Mouse (Mus musculus): ENCODE data around the gene Samd3. TPM values are rescaled to one million over a fixed set of nuclear protein-coding genes. Genes with fewer than 3 reads are reported as not detected.

Samd3 gene
- polyA plus RNA-seq, 1 experiment = 4.1 TPM

- no peak for DNase-seq (ENCODE audit: low read depth)
- TF ChIP-seq CTCF (IDR thresholded peaks at IDR 0.05; ENCODE audit: borderline replicate concordance, extremely low read depth, insufficient read depth, insufficient read length) = no peak
- no peak for TF ChIP-seq POLR2A (IDR thresholded peaks at IDR 0.05; ENCODE audit: borderline replicate concordance, extremely low read depth, insufficient read depth, insufficient read length, poor library complexity, severe bottlenecking)
Observed at GRCm38 (mm10) chr10:26243203-26243602, 13.7 kb downstream of the Samd3 start.

DNA sequence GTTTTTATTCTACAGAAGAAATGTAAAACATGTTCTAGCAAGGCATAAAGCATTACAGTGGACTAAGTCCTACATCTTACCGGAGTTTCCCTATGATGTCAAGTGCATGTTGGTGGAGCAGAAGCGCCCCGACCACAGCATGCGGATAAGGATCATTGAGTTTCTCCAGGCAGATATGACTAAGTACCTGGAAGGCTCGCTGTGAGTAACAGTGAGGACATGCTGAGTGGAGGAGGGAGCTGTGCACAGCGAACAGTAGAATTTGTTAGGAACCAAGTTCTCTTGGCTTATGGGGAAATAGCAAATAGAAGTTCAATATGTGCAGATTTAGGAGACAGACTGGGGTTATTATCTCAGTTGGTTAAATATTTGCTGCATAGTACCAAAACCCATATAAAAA, 15.0 kb downstream of the Samd3 start:
- TF ChIP-seq CTCF (IDR thresholded peaks at IDR 0.05; ENCODE audit: borderline replicate concordance, extremely low read depth, insufficient read depth, insufficient read length) = no peak
- TF ChIP-seq POLR2A (IDR thresholded peaks at IDR 0.05; ENCODE audit: borderline replicate concordance, extremely low read depth, insufficient read depth, insufficient read length, poor library complexity, severe bottlenecking) = no peak
- no peak for DNase-seq (ENCODE audit: low read depth)

GRCm38 (mm10) chr10:26249426-26250165, 20.1 kb downstream of the Samd3 start:
- DNase-seq (ENCODE audit: low read depth) = no peak
- TF ChIP-seq CTCF (IDR thresholded peaks at IDR 0.05; ENCODE audit: borderline replicate concordance, extremely low read depth, insufficient read depth, insufficient read length) = no peak
- no peak for TF ChIP-seq POLR2A (IDR thresholded peaks at IDR 0.05; ENCODE audit: borderline replicate concordance, extremely low read depth, insufficient read depth, insufficient read length, poor library complexity, severe bottlenecking)

DNA sequence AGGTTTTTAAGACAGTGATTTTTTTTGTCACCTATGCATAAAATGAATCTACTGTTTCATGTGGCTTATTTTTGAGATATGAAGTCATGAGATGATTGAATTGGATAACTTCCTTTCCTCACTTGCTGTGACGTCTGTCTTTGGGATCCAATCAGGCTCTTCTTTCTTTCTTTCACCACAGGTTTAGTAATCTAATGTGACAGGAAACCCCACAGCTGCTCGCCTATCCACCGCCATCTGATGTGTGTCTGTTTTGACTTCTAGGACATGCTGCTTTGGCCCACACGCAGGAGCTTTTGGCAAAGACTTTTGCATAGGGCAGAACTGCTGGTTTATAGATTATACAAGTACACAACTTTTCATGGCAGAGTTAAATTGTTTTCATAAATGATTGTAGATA, 30.4 kb downstream of the Samd3 start:
- TF ChIP-seq CTCF (IDR thresholded peaks at IDR 0.05; ENCODE audit: borderline replicate concordance, extremely low read depth, insufficient read depth, insufficient read length) (no peak), POLR2A (IDR thresholded peaks at IDR 0.05; ENCODE audit: borderline replicate concordance, extremely low read depth, insufficient read depth, insufficient read length, poor library complexity, severe bottlenecking) (no peak)
- DNase-seq (ENCODE audit: low read depth) = peak; percentile 31

DNA sequence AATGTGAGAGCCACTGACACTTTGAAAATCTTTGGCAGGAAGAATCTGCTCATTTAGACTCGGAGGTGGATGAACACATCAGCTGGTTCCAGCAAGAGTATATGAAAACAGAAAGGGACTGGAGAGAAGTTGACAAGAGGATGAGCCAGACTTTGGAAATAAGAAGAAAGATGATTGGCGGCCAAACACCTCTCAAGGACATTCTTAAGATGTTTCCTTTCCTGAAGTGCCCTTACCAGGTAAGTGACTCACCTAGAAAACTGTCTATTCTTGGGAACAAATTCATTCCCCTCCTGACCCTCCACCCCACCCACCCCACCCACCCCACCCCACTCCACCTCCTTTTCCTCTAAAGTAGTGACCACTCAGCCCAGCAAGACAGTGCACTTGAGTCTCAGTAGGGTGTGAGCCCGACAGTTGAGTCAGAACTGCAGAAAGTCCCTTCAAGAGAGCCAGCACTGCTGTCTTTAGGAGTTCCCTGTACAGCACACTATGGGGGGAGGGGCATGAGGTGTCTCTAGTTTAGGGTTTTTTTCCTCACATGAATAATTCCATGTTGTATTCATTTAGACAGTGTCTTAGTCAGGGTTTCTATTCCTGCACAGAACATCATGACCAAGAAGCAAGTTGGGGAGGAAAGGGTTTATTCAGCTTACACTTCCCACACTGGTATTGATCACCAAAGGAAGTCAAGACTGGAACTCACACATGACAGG, 34.4 kb downstream of the Samd3 start:
- no peak for DNase-seq (ENCODE audit: low read depth)
- TF ChIP-seq CTCF (IDR thresholded peaks at IDR 0.05; ENCODE audit: borderline replicate concordance, extremely low read depth, insufficient read depth, insufficient read length) (no peak), POLR2A (IDR thresholded peaks at IDR 0.05; ENCODE audit: borderline replicate concordance, extremely low read depth, insufficient read depth, insufficient read length, poor library complexity, severe bottlenecking) (no peak)

DNA sequence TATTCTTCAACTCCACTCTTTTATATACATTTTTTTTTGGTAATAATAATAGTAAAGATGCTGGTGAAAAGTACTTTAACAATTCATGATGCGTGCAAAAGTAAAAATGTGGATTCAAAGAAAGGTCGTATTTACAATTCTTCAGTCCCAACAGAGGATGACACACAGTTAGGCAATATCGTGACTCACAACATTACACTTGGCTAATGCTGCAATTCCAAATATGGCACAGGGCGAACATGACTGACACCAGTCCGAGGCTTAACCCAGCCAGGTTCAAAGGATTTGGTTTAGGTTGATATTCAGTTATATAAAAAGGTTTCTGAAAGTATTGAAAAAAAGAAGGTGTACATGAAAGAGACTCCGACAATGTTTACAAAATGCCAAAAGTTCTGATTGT, 45.9 kb downstream of the Samd3 start:
- TF ChIP-seq CTCF (IDR thresholded peaks at IDR 0.05; ENCODE audit: borderline replicate concordance, extremely low read depth, insufficient read depth, insufficient read length) (no peak), POLR2A (IDR thresholded peaks at IDR 0.05; ENCODE audit: borderline replicate concordance, extremely low read depth, insufficient read depth, insufficient read length, poor library complexity, severe bottlenecking) (no peak)
- no peak for DNase-seq (ENCODE audit: low read depth)

- TF ChIP-seq POLR2A (IDR thresholded peaks at IDR 0.05; ENCODE audit: borderline replicate concordance, extremely low read depth, insufficient read depth, insufficient read length, poor library complexity, severe bottlenecking) (no peak), CTCF (IDR thresholded peaks at IDR 0.05; ENCODE audit: borderline replicate concordance, extremely low read depth, insufficient read depth, insufficient read length) (no peak)
- DNase-seq (ENCODE audit: low read depth) = no peak
Observed at GRCm38 (mm10) chr10:26280009-26280408, 50.5 kb downstream of the Samd3 start.

DNA sequence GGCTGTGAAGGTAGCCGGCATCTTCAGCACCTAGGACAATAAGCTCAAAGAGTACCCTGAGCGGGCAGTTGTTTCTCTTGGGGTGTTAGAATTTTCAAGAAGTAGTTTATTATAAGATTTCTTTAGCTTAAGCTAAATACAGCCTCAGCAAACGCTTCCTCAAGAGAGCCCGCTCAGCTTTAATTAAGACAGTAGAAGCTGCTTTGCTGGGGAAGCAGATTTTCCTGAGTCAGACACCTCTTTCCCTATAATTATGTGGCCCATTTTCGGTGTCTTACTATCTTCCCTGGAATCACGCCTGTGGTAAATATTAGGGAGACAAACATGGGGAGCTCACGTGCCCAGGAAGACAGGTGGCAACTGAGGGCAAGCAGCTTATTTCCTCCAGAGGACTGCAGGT, 57.6 kb downstream of the Samd3 start:
- no peak for DNase-seq (ENCODE audit: low read depth)
- TF ChIP-seq CTCF (IDR thresholded peaks at IDR 0.05; ENCODE audit: borderline replicate concordance, extremely low read depth, insufficient read depth, insufficient read length) (no peak), POLR2A (IDR thresholded peaks at IDR 0.05; ENCODE audit: borderline replicate concordance, extremely low read depth, insufficient read depth, insufficient read length, poor library complexity, severe bottlenecking) (no peak)

DNA sequence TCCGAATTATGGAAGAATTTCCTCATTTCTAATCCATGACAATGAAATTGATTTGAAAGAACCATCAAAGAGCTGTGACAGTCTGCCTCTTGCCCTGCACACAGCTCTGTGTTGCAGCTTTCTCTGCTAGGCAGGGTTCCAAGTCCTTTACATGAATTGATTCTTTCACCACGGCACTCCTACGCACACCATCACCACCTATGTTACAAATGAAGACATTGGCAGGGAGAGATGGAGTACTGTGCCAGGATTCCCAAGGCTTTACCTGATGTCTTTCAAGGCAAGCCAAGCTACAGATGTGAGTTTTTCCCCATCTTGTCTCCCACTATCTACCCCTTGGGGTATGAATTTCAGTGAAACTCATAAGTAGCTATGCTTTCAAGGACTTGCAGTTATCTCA, 67.7 kb downstream of the Samd3 start:
- peak; percentile 71 for DNase-seq (ENCODE audit: low read depth)

GRCm38 (mm10) chr10:26297626-26298025, 68.1 kb downstream of the Samd3 start:
- DNase-seq (ENCODE audit: low read depth) = peak; percentile 11
- no peak for TF ChIP-seq POLR2A (IDR thresholded peaks at IDR 0.05; ENCODE audit: borderline replicate concordance, extremely low read depth, insufficient read depth, insufficient read length, poor library complexity, severe bottlenecking)
- TF ChIP-seq CTCF (IDR thresholded peaks at IDR 0.05; ENCODE audit: borderline replicate concordance, extremely low read depth, insufficient read depth, insufficient read length) = 0 out of 2 replicates have a peak, but pooled peaks have one; percentile 4

More for the DNA sequence above, 67.7 kb downstream of the Samd3 start:
- no peak for TF ChIP-seq POLR2A (IDR thresholded peaks at IDR 0.05; ENCODE audit: borderline replicate concordance, extremely low read depth, insufficient read depth, insufficient read length, poor library complexity, severe bottlenecking)
- no peak for TF ChIP-seq CTCF (IDR thresholded peaks at IDR 0.05; ENCODE audit: borderline replicate concordance, extremely low read depth, insufficient read depth, insufficient read length)

- TF ChIP-seq POLR2A (IDR thresholded peaks at IDR 0.05; ENCODE audit: borderline replicate concordance, extremely low read depth, insufficient read depth, insufficient read length, poor library complexity, severe bottlenecking) (no peak), CTCF (IDR thresholded peaks at IDR 0.05; ENCODE audit: borderline replicate concordance, extremely low read depth, insufficient read depth, insufficient read length) (no peak)
- no peak for DNase-seq (ENCODE audit: low read depth)
Observed at GRCm38 (mm10) chr10:26302336-26302735, 72.8 kb downstream of the Samd3 start.

Measured in brain, embryonic 14.5 days (tissue).